Mouse (Mus musculus) heart, postnatal 36 days (tissue): ENCODE results near the gene Gls2. TPM values are rescaled to one million over a fixed set of nuclear protein-coding genes. Genes with fewer than 3 reads are reported as not detected.
"Not testable (repeated sequence)": the region's sequence is repeated elsewhere in the genome, so short reads cannot be mapped to it uniquely, and the experiment has no call there.

Source experiments
- DNase-seq, 2 experiments: peaks; one replicate each; pipeline ENCODE4 v3.0.0; 2021 to 2022
- intact Hi-C: fragments of 180-260 bp; cut with DNase I; formaldehyde crosslinking; loops from one replicate; pipeline ENCODE4 v1.15.1; 2025
- total RNA-seq, 2 experiments: library from RNA; stranded (reverse); gene quantifications; 2 replicates each; pipeline ENCODE4 v1.2.3; 2021

Gene Gls2
- total RNA-seq, 2 experiments from 2014 or later = 0.58 to 0.92 TPM

GRCm38 (mm10) chr10:128192030-128192766, 2.1 kb upstream of the Gls2 start:
- intact Hi-C loops, DNase-seq: not testable (repeated sequence)

DNA sequence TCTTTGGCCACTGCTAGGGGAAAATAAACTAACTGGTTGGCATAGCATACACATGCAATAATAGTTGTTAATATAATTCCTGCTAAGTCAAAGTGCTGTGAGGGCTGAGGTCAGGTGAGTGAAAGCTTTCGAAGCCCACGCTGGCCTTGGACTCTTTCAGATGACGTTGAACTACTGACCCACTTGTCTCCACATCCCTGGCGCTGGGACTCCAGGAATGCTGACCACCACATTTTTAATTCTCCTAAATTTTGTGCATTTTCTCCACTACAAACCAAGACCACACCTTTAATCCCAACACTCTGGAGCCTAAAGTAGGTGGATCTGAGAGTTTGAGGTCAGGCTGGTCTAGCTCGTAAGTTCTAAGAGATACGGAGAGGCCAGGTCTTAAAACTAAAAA, 1.1 kb upstream of the Gls2 start:
- no peak for DNase-seq
- intact Hi-C loops = no loop called here

GRCm38 (mm10) chr10:128194551-128195461, 549 bp downstream of the Gls2 start:
- DNase-seq = no peak
- intact Hi-C loops = no loop called here

GRCm38 (mm10) chr10:128201856-128202255, 7.6 kb downstream of the Gls2 start:
- intact Hi-C loops = no loop called here
- no peak for DNase-seq

DNA sequence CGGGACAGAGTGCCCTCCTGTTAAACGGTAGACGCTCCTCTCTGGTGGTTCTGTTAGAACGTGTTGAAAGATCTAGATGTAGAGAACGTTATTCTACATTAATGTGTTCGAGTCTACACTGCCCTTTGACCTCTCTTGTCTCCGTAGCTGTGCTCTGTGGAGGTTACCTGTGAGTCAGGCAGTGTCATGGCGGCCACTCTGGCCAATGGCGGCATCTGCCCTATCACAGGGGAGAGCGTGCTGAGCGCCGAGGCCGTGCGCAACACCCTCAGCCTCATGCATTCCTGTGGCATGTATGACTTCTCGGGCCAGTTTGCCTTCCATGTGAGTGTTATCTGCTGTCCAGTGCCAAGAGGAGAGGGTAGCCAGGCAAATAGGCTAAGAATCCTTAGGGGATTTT, 10.7 kb downstream of the Gls2 start:
- intact Hi-C loops = no loop called here
- no peak for DNase-seq

DNA sequence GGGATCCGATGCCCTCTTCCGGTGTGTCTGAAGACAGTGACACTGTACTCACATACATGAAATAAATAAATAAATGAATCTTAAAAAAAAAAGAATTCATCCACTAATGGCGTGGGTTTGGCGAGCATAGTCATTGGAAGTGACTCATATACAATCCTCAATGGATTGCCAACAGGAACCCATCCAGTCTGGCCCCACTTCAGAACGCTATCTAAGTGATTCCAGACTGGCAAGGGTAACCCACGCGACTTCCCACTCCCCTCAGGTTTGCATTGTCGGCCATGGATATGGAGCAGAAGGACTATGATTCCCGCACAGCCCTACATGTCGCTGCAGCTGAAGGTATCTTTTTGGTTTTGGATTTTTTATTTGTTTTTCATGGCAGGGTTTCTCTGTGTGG, 14.1 kb downstream of the Gls2 start:
- DNase-seq = no peak
- intact Hi-C loops = no loop called here

GRCm38 (mm10) chr10:128209311-128210009, 15.2 kb downstream of the Gls2 start:
- no peak for DNase-seq
- intact Hi-C loops = no loop called here

DNA sequence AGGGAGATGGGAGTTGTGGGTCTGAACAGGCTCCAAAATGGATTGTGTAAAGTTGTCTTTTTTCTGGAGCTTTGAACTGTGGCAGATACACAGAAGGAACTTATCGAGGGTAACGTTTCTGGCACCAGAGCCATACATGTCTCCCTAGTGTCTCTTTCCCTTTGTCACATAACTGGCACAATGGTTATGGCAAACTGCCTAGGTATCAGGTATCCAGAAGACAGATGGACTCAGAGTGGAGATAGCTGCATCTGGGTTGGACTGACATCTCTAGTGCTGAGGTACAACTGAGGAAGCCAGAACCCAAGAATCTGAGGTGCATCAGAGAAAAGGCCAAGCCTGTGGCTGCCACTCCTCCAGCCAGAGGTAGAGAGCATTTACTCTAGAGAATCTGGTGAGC, 15.9 kb downstream of the Gls2 start:
- no peak for DNase-seq
- intact Hi-C loops = no loop called here

DNA sequence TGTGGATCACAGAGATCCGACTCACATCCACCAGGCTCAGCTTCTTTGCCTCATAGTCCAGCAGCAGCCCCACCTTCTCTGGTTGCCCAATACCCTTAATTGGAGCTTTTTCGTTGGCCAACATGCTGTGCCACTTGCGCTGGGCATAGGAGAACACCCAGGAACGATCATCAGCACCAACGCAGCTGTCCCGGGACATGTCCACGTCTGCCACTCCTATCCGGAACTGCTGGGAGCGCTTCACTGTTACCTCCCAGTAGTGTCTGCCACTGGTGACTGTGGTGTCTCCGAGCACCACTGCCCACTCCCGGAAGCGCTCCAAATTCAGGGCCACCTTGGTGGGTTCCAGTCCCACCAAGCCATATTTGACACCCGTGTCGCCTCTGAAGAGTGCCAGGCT, 16.7 kb downstream of the Gls2 start:
- DNase-seq = peak; percentile 16 to 17
- intact Hi-C loops = no loop called here

DNA sequence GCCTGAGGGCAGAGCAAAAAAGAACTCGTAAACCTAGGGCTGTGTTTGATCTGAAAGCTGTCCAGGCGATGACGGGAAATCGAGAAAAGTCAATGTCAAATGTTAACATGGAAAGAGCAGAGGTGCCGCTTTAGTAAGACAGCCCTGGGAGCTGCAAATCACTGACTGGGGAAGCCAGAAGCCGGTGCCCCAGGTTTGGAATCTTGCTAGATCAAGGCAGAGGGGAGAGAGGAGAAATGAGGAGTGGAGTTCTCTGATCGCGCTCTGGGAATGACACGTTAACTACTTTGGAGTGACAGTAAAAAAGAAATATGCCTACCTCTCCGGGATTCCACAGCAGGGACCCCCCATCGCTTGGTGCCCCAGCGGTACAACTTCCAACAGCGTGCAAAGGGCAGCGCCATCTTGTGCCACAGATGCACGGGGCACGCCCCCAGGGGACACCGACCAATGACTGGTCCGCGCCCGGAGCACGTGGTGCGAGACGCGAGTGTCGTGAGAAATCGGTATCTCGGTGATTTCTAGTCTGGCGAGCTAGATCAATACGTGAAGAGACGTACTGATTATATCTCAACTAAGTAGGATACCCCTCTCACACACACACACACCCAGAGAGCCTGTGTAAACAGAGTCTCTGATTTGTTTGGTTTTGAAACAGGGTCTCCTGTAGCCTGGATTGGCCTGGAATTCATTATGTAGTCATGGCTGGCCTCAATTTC, 17.3 kb downstream of the Gls2 start, which contains the start of gene Spryd4:
Gene Spryd4 (minus strand): TSS at position 418 of the 719 bp plus-strand sequence.
- intact Hi-C loops = loop anchor here (1.0 to 2.0 kb wide), 2 partner anchors 19 to 73 kb away; no protein-coding TSS in a partner anchor
- DNase-seq = peak; percentile 87

GRCm38 (mm10) chr10:128212148-128212547, 17.9 kb downstream of the Gls2 start:
- intact Hi-C loops = loop anchor here (1.0 to 2.0 kb wide), 2 partner anchors 19 to 72 kb away; no protein-coding TSS in a partner anchor
- no peak for DNase-seq

DNA sequence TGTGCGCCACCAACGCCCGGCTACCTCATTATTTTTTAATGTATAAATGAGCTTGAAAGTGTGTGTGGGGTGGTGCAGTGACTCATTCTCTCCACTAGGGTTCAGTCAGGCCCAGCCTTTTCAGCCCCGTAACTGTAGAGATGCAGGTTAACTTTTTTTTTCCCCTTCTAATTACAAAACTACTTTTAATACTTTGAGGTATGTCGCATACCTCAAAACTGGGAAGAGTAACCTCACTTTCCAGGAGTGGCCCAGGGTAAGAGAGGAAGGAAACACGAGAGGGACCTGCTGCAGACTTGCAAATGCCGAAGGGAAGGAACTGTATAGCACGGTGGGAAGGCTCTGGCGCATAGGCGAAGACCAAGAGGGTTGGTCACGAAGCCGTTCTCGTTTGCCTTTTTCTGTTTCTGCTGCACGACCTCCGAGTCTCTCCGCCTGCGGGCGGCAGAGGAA, 18.6 kb downstream of the Gls2 start:
- peak; percentile 54 to 61 for DNase-seq
- intact Hi-C loops = loop anchor here (1.0 to 2.0 kb wide), 2 partner anchors 18 to 71 kb away; no protein-coding TSS in a partner anchor

- intact Hi-C loops = not testable (repeated sequence)
Observed at GRCm38 (mm10) chr10:128214112-128214511, 19.9 kb downstream of the Gls2 start.

GRCm38 (mm10) chr10:128214981-128215380, 20.7 kb downstream of the Gls2 start:
- intact Hi-C loops = no loop called here
- DNase-seq = no peak

More at GRCm38 (mm10) chr10:128214112-128214511, 19.9 kb downstream of the Gls2 start:
- not testable (repeated sequence) for DNase-seq

DNA sequence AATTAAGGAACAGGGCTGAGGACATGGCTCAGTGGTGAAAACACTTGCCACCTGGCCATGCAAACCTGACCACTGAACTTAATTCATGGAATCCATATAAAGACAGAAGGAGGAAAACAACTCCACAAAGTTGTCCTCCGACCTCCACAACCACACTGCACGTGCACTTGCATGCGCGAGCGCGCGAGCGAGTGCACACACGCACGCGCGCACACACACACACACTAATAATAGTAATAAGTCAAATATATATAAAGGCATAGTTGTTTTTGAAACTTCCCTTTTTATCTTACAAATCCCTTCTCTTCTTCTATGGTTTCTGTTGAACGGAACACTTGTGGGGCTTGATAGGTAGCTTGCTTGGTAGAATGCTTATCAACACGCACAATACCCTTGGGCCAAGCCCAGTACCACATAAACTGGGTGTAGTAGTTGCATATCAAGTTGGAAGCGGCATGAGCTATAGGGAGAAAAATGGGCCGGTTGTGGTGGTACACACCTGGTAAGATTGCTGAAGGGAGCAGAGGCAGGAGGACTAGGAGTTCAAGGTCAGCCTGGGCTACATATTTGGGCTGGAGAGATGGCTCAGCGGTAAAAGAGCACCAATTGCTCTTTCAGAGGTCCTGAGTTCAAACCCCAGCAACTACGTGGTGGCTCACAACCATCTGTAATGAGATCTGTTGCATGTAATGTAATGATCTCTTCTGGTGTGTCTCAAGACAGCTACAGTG, 24.3 kb downstream of the Gls2 start:
- DNase-seq = no peak
- intact Hi-C loops = no loop called here

DNA sequence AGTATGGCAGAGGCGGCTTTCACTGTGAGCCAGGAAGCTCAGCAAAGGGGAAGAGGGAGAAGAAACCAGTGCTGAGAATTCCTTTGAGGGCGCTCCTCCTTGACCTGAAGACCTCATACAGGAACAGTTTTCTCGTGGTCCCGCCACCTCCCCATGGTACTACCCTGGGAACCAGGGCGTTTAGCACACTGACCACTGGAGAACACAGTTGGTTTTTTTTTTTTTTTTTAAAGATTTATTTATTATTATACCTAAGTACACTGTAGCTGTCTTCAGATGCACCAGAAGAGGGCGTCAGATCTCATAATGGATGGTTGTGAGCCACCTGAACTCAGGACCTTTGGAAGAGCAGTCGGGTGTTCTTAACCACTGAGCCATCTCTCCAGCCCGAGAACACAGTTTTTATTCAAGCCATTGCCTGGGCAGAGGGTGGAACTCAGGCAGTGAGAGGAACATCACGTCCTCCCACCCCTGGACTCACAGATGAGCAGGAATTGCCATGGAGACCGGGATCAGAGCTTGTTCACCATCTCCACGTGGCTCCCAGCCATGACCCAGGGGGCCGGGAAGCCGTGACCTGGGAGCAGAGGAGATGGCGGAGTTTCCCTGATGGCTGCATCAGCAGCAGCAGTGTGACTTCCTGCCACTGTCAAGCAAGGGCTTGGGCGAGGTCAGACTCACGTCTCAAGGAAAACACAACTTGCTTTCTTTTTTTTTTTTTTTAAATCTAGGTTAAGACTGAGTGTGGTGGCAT, 27.5 kb downstream of the Gls2 start:
- intact Hi-C loops = no loop called here
- no peak for DNase-seq

DNA sequence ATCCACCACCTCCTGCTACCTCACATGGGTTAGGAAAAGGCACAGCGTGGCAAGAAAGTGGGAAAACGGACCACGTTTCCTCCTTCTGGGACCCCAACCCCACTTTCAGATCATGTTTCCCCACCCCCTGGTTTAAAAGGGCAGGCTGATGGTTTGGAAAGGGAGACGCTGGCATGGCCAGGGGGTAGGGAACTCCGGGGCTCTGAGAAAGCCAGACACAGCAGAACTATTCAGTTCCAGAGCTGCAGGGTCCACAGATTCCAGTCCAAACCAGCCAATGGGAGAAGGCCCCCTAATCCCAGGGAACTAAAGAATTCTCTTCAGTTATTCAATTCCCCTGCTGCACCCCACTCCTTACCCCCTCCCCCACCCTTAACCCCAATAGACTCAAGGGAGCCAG, 30.8 kb downstream of the Gls2 start:
- no peak for DNase-seq
- intact Hi-C loops = no loop called here

DNA sequence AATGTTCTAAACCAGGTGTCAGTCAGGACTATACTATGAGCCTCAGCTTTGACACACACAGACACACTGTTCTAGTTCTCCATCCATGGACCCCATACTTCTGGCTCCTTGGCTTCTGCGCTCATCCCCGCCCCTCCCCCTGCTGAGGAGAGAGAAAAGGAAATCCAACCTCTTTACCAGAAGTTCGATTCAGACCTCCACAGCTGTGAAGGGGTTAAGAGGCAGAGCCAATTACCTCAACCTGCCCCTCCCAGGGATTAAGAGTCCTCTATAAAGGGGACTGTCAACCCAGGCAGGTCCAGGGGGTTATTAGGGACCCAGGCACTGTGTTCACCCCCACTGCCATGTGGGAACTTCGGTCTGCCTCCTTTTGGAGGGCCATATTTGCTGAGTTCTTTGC, 31.3 kb downstream of the Gls2 start, which contains the start of gene Mip:
Gene Mip (plus strand): TSS at position 301 of the 400 bp plus-strand sequence.
- DNase-seq = no peak
- intact Hi-C loops = no loop called here
